Mouse (Mus musculus): ENCODE data around the gene Defb6. TPM values are rescaled to one million over a fixed set of nuclear protein-coding genes. Genes with fewer than 3 reads are reported as not detected.

Gene Defb6
- not detected for total RNA-seq (2022)

DNA sequence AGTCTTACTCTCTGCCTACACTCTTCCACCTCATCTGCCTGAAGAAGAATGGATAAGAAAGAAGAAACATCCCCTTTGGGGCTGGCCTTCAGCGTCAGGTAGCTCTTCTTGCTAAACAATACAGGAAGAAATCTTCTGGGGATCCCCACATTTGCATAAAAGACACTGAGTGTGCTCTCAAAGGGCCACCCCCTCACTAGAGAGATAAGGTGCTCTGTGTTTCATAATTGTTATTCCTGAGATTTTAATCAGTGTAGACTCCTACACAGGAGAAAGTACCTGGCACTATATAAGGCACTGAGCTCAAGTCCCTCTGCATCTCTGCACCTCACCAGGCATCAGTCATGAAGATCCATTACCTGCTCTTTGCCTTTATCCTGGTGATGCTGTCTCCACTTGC, at the start of gene Defb6:
Gene Defb6 (plus strand): TSS at position 318 of the 400 bp plus-strand sequence.
- DNase-seq (ENCODE audit: low spot score in 2 of 2): no peak

DNA sequence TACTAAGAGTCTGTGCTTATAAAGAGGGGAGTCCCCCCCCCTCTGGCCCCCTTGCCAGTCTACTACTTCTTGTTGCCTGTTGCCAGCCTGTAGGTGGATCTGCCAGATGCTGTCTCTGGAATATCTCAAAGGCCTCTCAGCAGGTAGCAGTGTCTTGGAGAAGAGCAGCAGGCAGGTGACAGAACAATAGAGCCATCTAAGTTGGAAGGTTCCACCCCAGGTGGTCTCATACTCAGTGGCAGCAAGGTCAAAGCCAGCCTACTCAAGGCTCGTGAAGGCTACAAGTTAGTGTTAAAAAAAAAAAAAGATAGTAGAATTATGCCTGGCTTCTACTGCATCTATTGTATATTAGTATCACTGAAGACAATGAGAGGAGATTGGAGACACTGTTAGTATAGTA, 12.8 kb downstream of the Defb6 start:
- no peak for DNase-seq (ENCODE audit: low spot score in 2 of 2)

- DNase-seq (ENCODE audit: low spot score in 2 of 2): no peak
Observed at GRCm38 (mm10) chr8:19239616-19240015, 14.3 kb downstream of the Defb6 start, which contains the start of gene Defb46. Gene Defb46 (plus strand): TSS chr8:19239916.

- no peak for DNase-seq (ENCODE audit: low spot score in 2 of 2)
Observed at GRCm38 (mm10) chr8:19247280-19247679, 22.0 kb downstream of the Defb6 start, which contains the start of gene Defb5. Gene Defb5 (plus strand): TSS chr8:19247580.

DNA sequence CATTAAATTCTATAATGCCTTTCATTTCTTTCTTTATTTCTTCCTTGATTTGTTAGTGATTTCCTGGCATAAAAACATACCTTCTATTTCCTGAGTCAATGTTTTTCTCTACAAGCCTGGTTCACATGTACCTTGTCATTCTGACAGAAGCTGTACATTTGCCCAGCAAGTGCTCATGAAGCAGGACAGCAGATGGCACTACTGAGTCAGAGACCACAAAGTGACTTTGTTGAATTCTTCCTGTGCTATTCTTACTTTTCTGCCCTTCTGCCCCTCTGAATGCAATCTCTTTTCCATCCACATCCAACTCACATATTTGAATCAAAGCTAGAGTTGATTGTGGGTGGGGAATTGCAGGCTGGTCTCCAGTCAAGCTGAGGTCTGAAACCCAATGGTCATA, 32.9 kb downstream of the Defb6 start:
- DNase-seq (ENCODE audit: low spot score in 2 of 2): no peak

GRCm38 (mm10) chr8:19259667-19260066, 34.4 kb downstream of the Defb6 start:
- DNase-seq (ENCODE audit: low spot score in 2 of 2): no peak

Other genes starting within 250 kb of the Defb6 start
- not detected for gene Defb40, start 247.2 kb upstream of the Defb6 start, total RNA-seq (2022)
- not detected for gene Defb37, start 234.4 kb upstream of the Defb6 start, total RNA-seq (2022)
- not detected for gene Defb38, start 198.9 kb upstream of the Defb6 start, total RNA-seq (2022)
- not detected for gene Defb39, start 160.7 kb upstream of the Defb6 start, total RNA-seq (2022)
- not detected for gene Defb12, start 110.6 kb upstream of the Defb6 start, total RNA-seq (2022)
- gene Defb34, start 101.7 kb upstream of the Defb6 start, total RNA-seq (2022): not detected
- not detected for gene Gm45826, start 84.7 kb upstream of the Defb6 start, total RNA-seq (2022)
- gene Defb14, start 31.1 kb upstream of the Defb6 start, total RNA-seq (2022): not detected
- gene Defb4, start 26.8 kb upstream of the Defb6 start, total RNA-seq (2022): not detected
- gene Defb46, start 14.4 kb downstream of the Defb6 start, total RNA-seq (2022): not detected
- not detected for gene Defb5, start 22.1 kb downstream of the Defb6 start, total RNA-seq (2022)
- not detected for gene Defb3, start 67.9 kb downstream of the Defb6 start, total RNA-seq (2022)
- gene Defb8, start 222.1 kb downstream of the Defb6 start, total RNA-seq (2022): not detected

All from gastrocnemius, adult 8-10 months (tissue).